8 mouse cellular contexts compared by ENCODE assay signal in the genomic region with DNA sequence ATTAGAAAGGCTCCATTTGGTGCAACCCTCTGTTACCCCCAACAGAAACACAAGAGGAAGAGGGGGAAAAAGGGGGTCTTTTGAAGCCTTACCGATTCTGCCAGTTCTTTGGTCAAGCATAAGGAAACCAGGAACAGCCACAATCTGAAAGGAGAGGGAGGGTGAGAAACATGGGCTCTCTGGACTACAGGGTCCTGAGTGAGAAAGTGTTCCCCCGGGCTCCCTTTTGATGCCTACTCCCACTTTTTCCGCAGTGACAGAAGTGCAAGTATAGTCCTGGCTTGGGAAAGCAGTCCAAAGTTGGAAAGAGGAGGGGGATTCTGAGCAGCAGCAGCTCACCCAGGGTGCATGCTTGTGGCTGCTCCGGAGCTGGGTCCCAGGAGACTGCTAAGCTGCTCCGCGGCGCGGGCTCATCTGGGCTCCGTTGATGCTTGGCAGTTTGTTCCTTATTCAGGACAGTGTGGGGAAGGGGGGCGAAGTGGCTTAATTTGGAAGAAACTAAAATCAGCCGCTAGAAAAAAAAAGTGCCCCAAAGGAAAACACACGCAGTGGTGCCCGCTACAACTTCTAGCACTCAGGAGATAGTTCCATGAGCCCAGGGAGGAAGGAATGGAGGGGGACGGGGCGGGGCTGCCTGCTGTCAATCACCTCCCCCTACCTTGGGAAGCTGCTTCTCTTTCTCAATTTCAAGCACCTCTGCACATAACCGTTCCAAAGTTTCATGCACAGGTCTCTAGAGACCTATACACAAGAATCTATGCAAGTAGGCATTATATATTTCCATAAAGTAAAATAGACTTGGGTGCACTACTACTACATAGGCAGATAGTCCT. TPM values are rescaled to one million over a fixed set of nuclear protein-coding genes. Genes with fewer than 3 reads are reported as not detected.
DNase-seq lines count a peak whose midpoint lies in the region; ATAC-seq lines count a peak whose summit lies in the region.

A gene (minus strand): TSS at position 607 of the 833 bp plus-strand sequence.

- no peak within 1 kb of the TSS for H3K9ac ChIP-seq in forebrain, embryonic 15.5 days (replicated peaks)

- peak within 1 kb of the TSS; percentile 58 for H3K4me2 ChIP-seq in forebrain, embryonic 15.5 days (replicated peaks)

- H3K27me3 ChIP-seq in forebrain, embryonic 15.5 days = no peaks in the 10 kb centered on the region

- no peaks in the 10 kb centered on the region for H3K36me3 ChIP-seq in forebrain, embryonic 15.5 days

- no peak within 1 kb of the TSS for H3K27ac ChIP-seq in forebrain, embryonic 15.5 days (replicated peaks)

- H3K9me3 ChIP-seq in forebrain, embryonic 15.5 days = no peaks in the 10 kb centered on the region

- no peaks in the 10 kb centered on the region for H3K4me1 ChIP-seq in forebrain, embryonic 15.5 days

- peak; percentile 9 for DNase-seq in ovary, postnatal 10 days (ENCODE audit: low spot score)
- no peak for DNase-seq in ovary, postnatal 14 days (ENCODE audit: low spot score)
- peak; percentile 5 for DNase-seq in kidney, adult 11 months
- DNase-seq in lung, postnatal 10 days = peak; percentile 2
- DNase-seq in testis, postnatal 10 days (ENCODE audit: low spot score) = peak; percentile 41
- no peak for DNase-seq in T-cell, adult 2 months (ENCODE audit: low spot score)
- DNase-seq in cerebellum, adult 11 months = no peak

- H3K4me3 ChIP-seq in forebrain, embryonic 15.5 days = peak within 1 kb of the TSS; percentile 21

- 22% methylated on average over 16 of the region's 16 CpGs for WGBS in forebrain, embryonic 15.5 days

- ATAC-seq in forebrain, embryonic 15.5 days (replicated peaks) = peak; percentile 78

RNA-seq across cellular contexts. Expression of the gene that starts here (rescaled TPM):
- 1.5 and 1.6 TPM in 2 replicates for polyA plus RNA-seq in forebrain, embryonic 15.5 days (2015; fragmentation: Nextera tagmentation; extraction: Ambion mirVana)

Comparison
In these comparisons a context has a peak if more than half of its experiments do, and no peak if none do; other contexts are left out.
1. DNase-seq: peak in ovary, postnatal 10 days (single experiment), kidney, adult 11 months (single experiment), lung, postnatal 10 days (single experiment) and testis, postnatal 10 days (single experiment); none in ovary, postnatal 14 days (single experiment), T-cell, adult 2 months (single experiment) and cerebellum, adult 11 months (single experiment).